Mouse (Mus musculus) intestine, postnatal 0 days (tissue): ENCODE results near the gene Shisa7. TPM values are rescaled to one million over a fixed set of nuclear protein-coding genes. Genes with fewer than 3 reads are reported as not detected.

Experiments used
- ATAC-seq: fragments of 200-750 bp; cut with Nextera tagmentation; 2 replicates; pipeline ENCODE4 v1.8.0; 2017; ENCODE audit warnings: mild to moderate bottlenecking, moderate TSS enrichment, moderate library complexity
- H3K27ac ChIP-seq: fragments of 300-500 bp; sonication (generic); 2 replicates; pipeline ENCODE4 v1.5.1; 2014; ENCODE audit warnings: mild to moderate bottlenecking, low read depth, low read length, moderate library complexity
- H3K27me3 ChIP-seq: fragments of 300-500 bp; sonication (generic); replicated peaks from 2 replicates; pipeline ENCODE4 v1.6.1; 2014; ENCODE audit warnings: low read length, mixed read lengths; ENCODE audit not compliant: control insufficient read depth, insufficient read depth
- H3K36me3 ChIP-seq: fragments of 300-500 bp; sonication (generic); 2 replicates; pipeline ENCODE4 v1.6.1; 2014; ENCODE audit warnings: mild to moderate bottlenecking, moderate library complexity; ENCODE audit not compliant: control insufficient read depth, insufficient read depth
- H3K4me1 ChIP-seq: fragments of 300-500 bp; sonication (generic); replicated peaks from 2 replicates; pipeline ENCODE4 v1.6.1; 2014; ENCODE audit warnings: antibody characterized with exemption, low read length, mixed read lengths; ENCODE audit not compliant: control insufficient read depth, insufficient read depth
- H3K4me2 ChIP-seq: fragments of 300-500 bp; sonication (generic); replicated peaks from 2 replicates; pipeline ENCODE4 v1.6.1; 2014; ENCODE audit warnings: low read depth, mild to moderate bottlenecking, moderate library complexity
- H3K4me3 ChIP-seq: fragments of 300-500 bp; sonication (generic); 2 replicates; pipeline ENCODE4 v1.5.1; 2014; ENCODE audit warnings: low read depth, low read length
- H3K9ac ChIP-seq: fragments of 300-500 bp; sonication (generic); 2 replicates; pipeline ENCODE4 v1.6.1; 2014; ENCODE audit warnings: mild to moderate bottlenecking, low read depth, low read length
- H3K9me3 ChIP-seq: fragments of 300-500 bp; sonication (generic); 2 replicates; pipeline ENCODE4 v1.6.1; 2016; ENCODE audit warnings: mixed run types; ENCODE audit not compliant: control insufficient read depth
- CTCF ChIP-seq: sonication (generic); IDR thresholded peaks from 2 replicates; pipeline ENCODE4 v1.5.1; 2016; ENCODE audit warnings: low read depth, mild to moderate bottlenecking, control low read depth, antibody characterized with exemption, moderate library complexity
- WGBS: fragments of 180-500 bp; shearing (Covaris S2); extraction: QIAGEN DNeasy Blood & Tissue Kit; methylation state at CpG from one replicate; pipeline ENCODE4 v1.1.7; 2014; 5-methylcytosine and 5-hydroxymethylcytosine counted together
- polyA plus RNA-seq: library from polyadenylated mRNA; unstranded; fragments of >200 nt; fragmentation: Nextera tagmentation; extraction: Ambion mirVana; gene quantifications from 2 replicates; pipeline ENCODE4 v1.2.1, GENCODE M21; 2015

The Shisa7 gene
- polyA plus RNA-seq, 1 experiment from 2014 or later, result 0.07 TPM

GRCm38 (mm10) chr7:4853613-4854012 is 9.1 kb upstream of the Shisa7 start:
- H3K4me2 ChIP-seq, result no peak overlapping the region
- no peaks in the 10 kb centered on the region for H3K4me1 ChIP-seq
- H3K27ac ChIP-seq, result no peak overlapping the region
- no peaks in the 10 kb centered on the region for H3K9me3 ChIP-seq
- WGBS, result 78% methylated on average over 3 of the region's 3 CpGs
- H3K9ac ChIP-seq, result no peak overlapping the region
- TF ChIP-seq CTCF, result no peak
- ATAC-seq, result no peak
- no peaks in the 10 kb centered on the region for H3K36me3 ChIP-seq
- no peak overlapping the region for H3K4me3 ChIP-seq
- 0 out of 2 replicates have a peak, but pooled peaks cover 3% of the 10 kb centered on the region for H3K27me3 ChIP-seq

GRCm38 (mm10) chr7:4851315-4851688 is 6.8 kb upstream of the Shisa7 start:
- H3K4me3 ChIP-seq, result no peak overlapping the region
- H3K4me1 ChIP-seq, result no peaks in the 10 kb centered on the region
- no peaks in the 10 kb centered on the region for H3K36me3 ChIP-seq
- no peak overlapping the region for H3K4me2 ChIP-seq
- WGBS, result 78% methylated on average over 8 of the region's 8 CpGs
- H3K9ac ChIP-seq, result no peak overlapping the region
- no peaks in the 10 kb centered on the region for H3K9me3 ChIP-seq
- no peak overlapping the region for H3K27ac ChIP-seq
- ATAC-seq, result no peak
- H3K27me3 ChIP-seq, result no peaks in the 10 kb centered on the region
- no peak for TF ChIP-seq CTCF

DNA sequence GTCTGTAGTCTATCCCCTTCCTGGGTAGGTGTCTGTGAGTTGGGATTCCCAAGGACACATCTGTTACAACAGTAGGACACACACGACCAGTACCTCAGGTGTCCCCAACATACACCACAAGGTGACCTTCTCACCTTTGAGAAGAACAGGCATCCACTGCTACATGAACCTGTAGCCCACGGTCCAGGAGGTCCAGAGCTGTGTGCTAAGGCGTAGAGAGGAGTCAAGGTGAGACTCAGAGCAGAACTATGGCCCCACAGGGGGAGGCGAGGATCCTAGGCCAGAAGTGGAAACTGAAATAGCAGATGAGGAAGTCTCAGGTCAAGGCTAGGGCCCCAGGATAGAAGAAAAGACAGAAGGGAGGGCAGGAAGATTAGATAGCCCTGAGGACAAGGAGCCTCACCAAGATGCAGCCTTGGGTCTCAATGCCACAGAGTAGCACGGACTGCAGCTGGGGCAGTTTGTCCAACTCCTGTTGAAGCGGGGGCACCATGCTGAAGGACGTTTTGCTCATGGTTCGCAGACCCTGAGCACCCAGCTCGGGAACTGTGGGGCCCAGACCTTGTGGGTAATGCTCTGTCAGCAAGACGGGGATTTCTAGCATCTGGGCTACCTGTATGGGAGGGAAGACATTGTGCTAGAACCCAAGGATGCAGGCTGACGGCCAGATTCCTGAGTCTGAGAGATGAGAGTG is 6.3 kb upstream of the Shisa7 start:
- no peaks in the 10 kb centered on the region for H3K36me3 ChIP-seq
- no peak overlapping the region for H3K9ac ChIP-seq
- H3K9me3 ChIP-seq, result no peaks in the 10 kb centered on the region
- no peak for ATAC-seq
- 80% methylated on average over 11 of the region's 11 CpGs for WGBS
- H3K4me3 ChIP-seq, result no peak overlapping the region
- 0 out of 2 replicates have a peak, but pooled peaks cover 3% of the 10 kb centered on the region for H3K27me3 ChIP-seq
- TF ChIP-seq CTCF, result no peak
- no peak overlapping the region for H3K4me2 ChIP-seq
- no peak overlapping the region for H3K27ac ChIP-seq
- no peaks in the 10 kb centered on the region for H3K4me1 ChIP-seq

GRCm38 (mm10) chr7:4849372-4849771 is 4.9 kb upstream of the Shisa7 start:
- H3K4me3 ChIP-seq, result no peak overlapping the region
- no peak for ATAC-seq
- TF ChIP-seq CTCF, result no peak
- no peak overlapping the region for H3K4me2 ChIP-seq
- 59% methylated on average over 9 of the region's 9 CpGs for WGBS
- peaks cover 17% of the 10 kb centered on the region for H3K27me3 ChIP-seq
- H3K9ac ChIP-seq, result no peak overlapping the region
- 0 out of 2 replicates have a peak, but pooled peaks cover 3% of the 10 kb centered on the region for H3K4me1 ChIP-seq
- no peaks in the 10 kb centered on the region for H3K9me3 ChIP-seq
- no peaks in the 10 kb centered on the region for H3K36me3 ChIP-seq
- no peak overlapping the region for H3K27ac ChIP-seq

DNA sequence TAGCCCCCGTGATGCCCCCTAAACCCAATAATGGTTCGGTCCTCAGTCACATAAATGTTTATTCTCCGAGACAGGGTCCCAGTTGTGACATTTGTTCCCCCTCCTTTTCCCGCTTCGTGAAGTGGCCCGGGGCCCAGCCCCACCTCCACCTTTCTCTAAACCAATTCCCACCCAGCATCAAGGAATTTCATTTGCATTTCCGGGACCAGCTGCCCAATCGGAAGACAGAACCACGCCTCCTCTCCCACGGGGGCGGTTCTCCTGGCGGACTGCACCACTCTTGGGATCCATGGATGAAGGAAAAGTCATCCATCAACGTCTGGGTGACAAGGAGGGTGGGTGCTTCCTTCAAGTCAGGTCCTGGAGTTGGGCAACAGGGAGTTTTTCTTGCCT is 417 bp upstream of the Shisa7 start:
- H3K9ac ChIP-seq, result peak overlapping the region; percentile 11; the same call in 1 of the 2 replicates
- WGBS, result 1% methylated on average over 13 of the region's 13 CpGs
- H3K4me2 ChIP-seq, result peak overlapping the region; percentile 70
- H3K36me3 ChIP-seq, result no peaks in the 10 kb centered on the region
- H3K27ac ChIP-seq, result no peak overlapping the region
- H3K4me1 ChIP-seq, result 0 out of 2 replicates have a peak, but pooled peaks cover 3% of the 10 kb centered on the region
- no peak for TF ChIP-seq CTCF
- peak overlapping the region; percentile 44 for H3K4me3 ChIP-seq
- peaks cover 52% of the 10 kb centered on the region for H3K27me3 ChIP-seq
- ATAC-seq, result peak; percentile 77
- H3K9me3 ChIP-seq, result no peaks in the 10 kb centered on the region

GRCm38 (mm10) chr7:4843604-4844244 is 772 bp downstream of the Shisa7 start:
- Histone ChIP-seq H3K4me3 (peak overlapping the region; percentile 44), H3K9ac (no peak overlapping the region), H3K36me3 (no peaks in the 10 kb centered on the region), H3K4me2 (peak overlapping the region; percentile 70), H3K4me1 (0 out of 2 replicates have a peak, but pooled peaks cover 3% of the 10 kb centered on the region), H3K27ac (no peak overlapping the region), H3K27me3 (peaks cover 58% of the 10 kb centered on the region), H3K9me3 (no peaks in the 10 kb centered on the region)
- 2% methylated on average over 33 of the region's 34 CpGs for WGBS
- no peak for TF ChIP-seq CTCF
- no peak for ATAC-seq
